Mouse (Mus musculus): ENCODE measurements around the gene Slc9a2.
A peak's percentile ranks its signal among the peaks of the same experiment; 100 is the strongest.

The Slc9a2 gene

GRCm38 (mm10) chr1:40785876-40786445 lies 105.6 kb downstream of the Slc9a2 start:
- DNase-seq (ENCODE audit: low read depth, low spot score) = no peak

- DNase-seq (ENCODE audit: low read depth, low spot score) = no peak
Observed at GRCm38 (mm10) chr1:40788956-40789355, 108.6 kb downstream of the Slc9a2 start.

GRCm38 (mm10) chr1:40789666-40790233 lies 109.4 kb downstream of the Slc9a2 start:
- DNase-seq (ENCODE audit: low read depth, low spot score) = peak; percentile 9

- DNase-seq (ENCODE audit: low read depth, low spot score) = peak; percentile 93
Observed at GRCm38 (mm10) chr1:40790324-40791141, 110.2 kb downstream of the Slc9a2 start, which contains the start of gene Mfsd9. Mfsd9 (minus strand) TSS chr1:40790687.

- no peak for DNase-seq (ENCODE audit: low read depth, low spot score)
Observed at GRCm38 (mm10) chr1:40795508-40795907, 115.1 kb downstream of the Slc9a2 start.

GRCm38 (mm10) chr1:40797348-40797747 lies 117.0 kb downstream of the Slc9a2 start:
- DNase-seq (ENCODE audit: low read depth, low spot score) = peak; percentile 74

- no peak for DNase-seq (ENCODE audit: low read depth, low spot score)
Observed at GRCm38 (mm10) chr1:40799121-40799520, 118.7 kb downstream of the Slc9a2 start.

GRCm38 (mm10) chr1:40800908-40801307 lies 120.5 kb downstream of the Slc9a2 start:
- no peak for DNase-seq (ENCODE audit: low read depth, low spot score)

- DNase-seq (ENCODE audit: low read depth, low spot score) = peak; percentile 60
Observed at GRCm38 (mm10) chr1:40802759-40803158, 122.4 kb downstream of the Slc9a2 start.

GRCm38 (mm10) chr1:40804118-40804517 lies 123.7 kb downstream of the Slc9a2 start:
- DNase-seq (ENCODE audit: low read depth, low spot score) = no peak

GRCm38 (mm10) chr1:40805351-40805750 lies 125.0 kb downstream of the Slc9a2 start, which contains the start of gene Tmem182:
Tmem182 (plus strand) TSS chr1:40805601.
- DNase-seq (ENCODE audit: low read depth, low spot score) = no peak

- DNase-seq (ENCODE audit: low read depth, low spot score) = no peak
Observed at GRCm38 (mm10) chr1:40805891-40806290, 125.5 kb downstream of the Slc9a2 start.

- no peak for DNase-seq (ENCODE audit: low read depth, low spot score)
Observed at GRCm38 (mm10) chr1:40808643-40809042, 128.3 kb downstream of the Slc9a2 start.

- no peak for DNase-seq (ENCODE audit: low read depth, low spot score)
Observed at GRCm38 (mm10) chr1:40815071-40815845, 134.9 kb downstream of the Slc9a2 start.
